Mouse (Mus musculus) thymus, postnatal 0 days (tissue): Measurements from ENCODE around the gene Adamts6. TPM values are rescaled to one million over a fixed set of nuclear protein-coding genes. Genes with fewer than 3 reads are reported as not detected.

Experiments used
- DNase-seq: peaks from one replicate; pipeline ENCODE4 v3.0.0-alpha.2; 2015; ENCODE audit warnings: low spot score
- polyA plus RNA-seq: library from polyadenylated mRNA; unstranded; fragments of >200 nt; fragmentation: Nextera tagmentation; extraction: Ambion mirVana; gene quantifications from 2 replicates; pipeline ENCODE4 v1.2.1, GENCODE M21; 2015

Gene Adamts6
- polyA plus RNA-seq, 1 experiment from 2014 or later, result 2.1 TPM

GRCm38 (mm10) chr13:104460287-104460686 is 172.7 kb downstream of the Adamts6 start:
- no peak for DNase-seq

- no peak for DNase-seq
Measured at GRCm38 (mm10) chr13:104468061-104468460, 180.4 kb downstream of the Adamts6 start.

DNA sequence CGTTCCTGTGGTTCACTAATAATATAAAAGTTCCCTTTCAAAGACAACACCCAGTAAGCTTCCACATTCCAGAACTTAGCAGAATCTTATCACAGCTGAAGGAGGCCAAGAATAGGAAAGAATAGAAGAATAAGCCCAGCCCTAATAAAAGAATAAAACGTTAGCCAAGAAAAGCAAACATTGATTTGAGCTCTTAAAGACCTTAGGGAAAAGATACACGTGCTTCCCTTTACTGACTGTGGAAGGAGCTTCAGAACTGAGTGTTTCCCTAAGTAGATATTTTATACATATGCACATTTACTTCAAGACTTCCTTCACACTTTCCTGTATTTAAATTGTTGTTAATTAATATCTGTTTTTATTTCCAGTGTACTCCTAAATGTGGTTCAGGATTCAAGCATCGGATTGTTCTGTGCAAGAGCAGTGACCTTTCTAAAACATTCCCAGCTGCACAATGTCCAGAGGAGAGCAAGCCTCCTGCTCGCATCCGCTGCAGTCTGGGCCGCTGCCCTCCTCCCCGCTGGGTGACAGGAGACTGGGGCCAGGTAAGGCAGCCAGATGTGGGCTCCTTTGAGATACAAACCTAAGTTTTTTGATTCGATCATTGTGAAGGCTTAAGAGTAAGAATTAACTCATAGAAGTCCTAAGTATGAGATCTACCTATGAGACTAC is 188.8 kb downstream of the Adamts6 start:
- DNase-seq, result no peak

DNA sequence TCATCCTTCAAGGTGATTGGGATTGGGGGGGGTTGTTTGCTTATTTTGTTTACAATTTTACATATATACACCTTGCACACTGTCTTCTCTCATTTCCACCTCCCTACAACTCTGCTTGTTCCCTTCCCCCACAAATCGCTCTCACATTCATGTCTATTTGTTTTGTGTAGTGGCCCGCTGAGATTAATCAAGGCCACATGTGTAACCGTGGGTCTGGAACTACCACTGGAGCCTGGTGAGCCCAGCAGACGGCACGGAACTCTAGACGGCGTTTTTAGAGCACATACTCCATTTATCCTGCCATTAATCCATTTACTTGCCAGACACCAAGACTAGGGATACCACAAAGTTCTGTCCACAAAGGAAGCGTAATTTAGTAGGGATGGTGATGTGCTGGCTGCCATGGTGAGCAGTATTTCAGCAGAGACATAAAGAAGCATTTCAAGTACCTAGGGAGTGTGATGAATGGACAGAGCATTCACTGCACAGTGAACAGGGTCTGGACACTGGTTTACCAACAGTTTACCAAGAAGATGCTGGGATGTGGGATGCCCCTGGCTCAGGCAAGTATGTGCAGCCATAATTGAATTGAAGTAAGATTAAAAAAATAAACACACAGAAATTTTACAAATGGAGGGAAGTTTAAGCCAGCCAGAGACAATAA is 194.9 kb downstream of the Adamts6 start:
- no peak for DNase-seq

- no peak for DNase-seq
Measured at GRCm38 (mm10) chr13:104483111-104483722, 195.6 kb downstream of the Adamts6 start.

DNA sequence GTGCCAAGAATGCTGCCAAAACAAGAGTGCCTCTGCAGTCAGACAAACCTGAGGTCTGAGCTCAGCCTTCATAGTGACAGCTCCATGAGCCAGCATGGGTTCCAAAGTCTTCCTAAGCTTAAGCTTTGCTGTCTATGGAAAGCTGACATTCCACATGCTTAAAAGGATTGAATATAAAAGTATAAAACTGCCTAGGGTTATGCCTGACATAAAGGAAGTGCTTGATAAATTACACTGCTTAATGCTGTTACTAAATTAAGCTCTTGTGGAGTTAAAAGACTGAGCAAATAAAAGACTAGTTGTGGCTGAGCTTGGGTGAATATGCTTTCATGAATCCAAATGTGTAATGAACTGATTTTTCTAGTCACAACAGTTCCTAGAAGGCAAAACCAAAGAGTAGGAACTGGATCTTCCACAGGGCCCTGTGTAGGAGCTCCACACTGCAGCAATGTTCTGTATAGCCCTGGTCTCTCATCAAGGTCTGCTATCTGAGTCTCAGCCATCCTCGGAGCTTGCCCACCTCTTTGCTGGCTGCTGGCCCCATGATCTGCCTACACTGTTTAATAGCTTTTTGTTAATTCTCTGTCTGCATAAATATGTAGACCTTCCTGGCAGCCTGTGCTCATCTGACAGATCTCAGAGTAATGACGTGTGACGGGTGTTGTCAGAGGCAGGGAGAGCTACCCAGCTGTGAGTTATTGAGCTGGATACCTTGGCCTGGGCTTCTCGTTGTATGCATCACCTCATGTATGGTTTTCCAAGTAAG is 203.6 kb downstream of the Adamts6 start:
- no peak for DNase-seq

DNA sequence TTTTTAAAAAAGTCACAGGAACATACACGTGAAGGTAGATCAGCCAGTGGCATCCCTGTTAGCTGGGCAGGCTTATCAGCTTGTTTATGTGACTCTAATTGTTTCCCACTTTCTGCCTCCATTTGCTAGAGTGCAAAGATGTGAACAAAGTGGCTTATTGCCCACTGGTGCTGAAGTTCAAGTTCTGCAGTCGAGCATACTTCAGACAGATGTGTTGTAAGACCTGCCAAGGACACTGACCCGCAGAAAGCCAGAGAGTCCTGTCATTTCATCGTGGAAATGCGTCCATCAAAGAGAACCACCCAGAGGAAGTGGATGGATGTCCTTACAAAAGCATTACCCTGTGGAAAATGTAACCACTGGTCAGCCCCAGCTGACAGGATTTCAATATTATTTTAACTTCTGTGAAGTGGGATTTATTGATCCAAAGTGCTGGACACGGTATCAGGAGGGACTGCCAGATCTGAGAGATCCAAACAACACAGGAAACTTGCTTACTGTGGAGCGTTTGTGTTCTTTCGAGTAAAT is 205.9 kb downstream of the Adamts6 start:
- no peak for DNase-seq

GRCm38 (mm10) chr13:104494200-104494873 is 206.7 kb downstream of the Adamts6 start:
- no peak for DNase-seq

- DNase-seq, result no peak
Measured at GRCm38 (mm10) chr13:104497592-104497991, 210.0 kb downstream of the Adamts6 start.

DNA sequence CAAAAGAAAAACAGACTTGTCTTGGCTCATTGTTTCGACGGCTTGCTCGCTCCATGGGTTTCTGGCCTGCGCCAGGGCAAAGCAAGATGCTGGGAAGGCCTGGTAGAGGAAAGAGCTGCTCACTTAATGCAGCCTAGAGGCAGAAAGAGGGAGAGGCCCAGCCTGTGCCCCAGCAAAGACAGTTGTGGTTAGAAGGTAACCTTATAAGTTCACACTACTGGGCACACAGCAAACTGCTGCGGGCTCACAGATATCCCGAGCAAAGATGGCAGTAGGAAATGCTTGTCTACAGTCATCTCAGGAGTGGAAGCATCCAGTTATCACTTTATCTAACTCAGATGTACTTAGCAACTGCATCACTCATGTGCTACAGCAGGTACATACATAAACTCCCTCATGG is 211.0 kb downstream of the Adamts6 start:
- no peak for DNase-seq

DNA sequence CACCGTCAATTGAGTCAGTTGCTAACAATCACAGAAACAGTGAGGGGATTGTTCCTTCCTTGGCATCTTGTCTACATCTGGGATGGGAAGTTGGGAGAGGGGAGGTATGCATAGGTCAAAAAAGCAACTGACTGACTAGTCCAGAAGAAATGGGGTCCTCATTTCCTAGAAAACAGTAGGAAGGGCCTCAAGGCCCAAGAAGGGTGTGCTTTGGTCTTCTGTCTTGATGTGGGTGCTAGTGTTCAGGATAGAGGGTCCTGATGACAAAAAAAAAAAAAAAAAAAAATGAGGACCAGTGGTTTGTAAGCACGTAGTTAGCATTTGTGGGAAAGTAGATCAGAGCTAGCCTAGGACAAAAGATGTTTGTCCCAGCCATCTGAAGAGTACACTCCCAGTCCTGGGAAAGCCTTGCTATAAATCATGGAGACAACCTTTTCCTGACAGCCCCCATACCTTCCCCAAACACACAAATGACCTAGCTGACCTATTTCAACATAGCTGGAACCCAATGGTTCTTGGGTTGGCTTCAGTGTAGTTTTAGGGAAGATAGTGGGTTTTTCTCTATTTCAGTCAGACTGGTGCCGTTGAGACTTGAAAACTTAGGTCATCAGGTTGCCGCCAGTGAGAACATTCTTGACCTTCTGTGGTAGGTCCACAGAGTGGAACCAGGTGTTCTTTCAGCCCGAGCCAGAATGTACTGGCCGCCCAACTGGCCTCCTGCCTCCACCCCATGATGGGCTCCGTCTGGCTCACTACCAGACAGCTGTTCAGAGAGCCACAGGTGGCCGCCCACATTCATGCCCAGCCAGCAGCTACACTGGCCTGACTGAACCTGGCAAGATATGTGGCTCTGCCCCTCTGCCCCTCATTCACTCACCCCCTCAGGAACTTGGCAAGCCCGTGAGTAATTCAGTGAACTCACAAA is 211.7 kb downstream of the Adamts6 start:
- DNase-seq, result no peak

- DNase-seq, result no peak
Measured at GRCm38 (mm10) chr13:104502406-104502805, 214.8 kb downstream of the Adamts6 start.

DNA sequence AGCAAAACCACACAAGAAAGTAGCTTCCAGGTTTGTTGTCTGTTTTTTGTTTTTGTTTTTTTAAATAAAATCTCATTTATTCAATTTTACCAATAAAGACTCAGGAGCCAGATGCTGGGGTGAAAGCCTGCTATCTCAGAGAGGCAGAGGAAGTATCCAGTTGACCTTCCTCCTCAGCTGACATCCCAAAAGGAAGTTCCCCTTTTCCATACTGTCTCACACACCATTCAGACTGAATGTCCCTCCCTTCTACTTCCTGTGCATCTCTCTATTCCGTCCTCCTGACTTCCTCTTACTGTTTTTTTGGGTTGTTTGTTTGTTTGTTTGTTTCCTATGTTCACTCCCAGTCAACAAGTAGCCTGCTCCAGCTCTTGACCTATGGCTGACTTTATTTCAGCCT is 216.4 kb downstream of the Adamts6 start:
- DNase-seq, result no peak

DNA sequence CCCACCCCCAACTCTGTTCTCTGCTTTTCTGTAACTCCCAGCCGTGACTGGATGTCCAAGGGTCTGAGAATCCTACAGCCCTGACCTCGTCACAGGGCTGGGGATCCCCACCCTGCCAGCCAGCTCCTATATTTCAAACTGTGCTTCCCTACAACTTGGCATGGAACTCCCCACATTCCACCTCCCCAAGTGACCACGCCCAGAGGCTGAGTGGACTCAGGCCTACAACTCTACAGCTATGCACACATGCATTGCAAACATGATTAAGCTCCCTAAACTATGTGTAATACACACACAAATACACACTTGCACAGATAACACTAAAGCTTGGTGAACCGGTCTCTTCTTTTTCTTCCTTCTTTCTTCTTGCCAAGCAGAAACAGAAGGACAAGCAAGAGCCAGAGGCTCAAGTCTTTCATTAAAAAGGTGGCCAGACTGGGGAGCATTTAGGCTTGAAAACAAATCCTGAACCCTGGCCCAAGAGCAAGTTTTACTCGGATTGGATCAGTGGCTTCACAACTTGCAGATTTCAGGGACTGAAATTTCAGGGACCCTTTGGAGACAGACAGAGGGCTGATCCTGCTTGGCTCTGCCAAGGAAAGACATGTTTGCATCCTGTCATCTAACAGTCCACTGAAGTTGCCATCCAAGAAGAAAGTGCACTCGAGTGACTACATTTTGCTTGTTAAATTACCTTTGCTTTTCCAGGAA is 218.7 kb downstream of the Adamts6 start:
- no peak for DNase-seq

DNA sequence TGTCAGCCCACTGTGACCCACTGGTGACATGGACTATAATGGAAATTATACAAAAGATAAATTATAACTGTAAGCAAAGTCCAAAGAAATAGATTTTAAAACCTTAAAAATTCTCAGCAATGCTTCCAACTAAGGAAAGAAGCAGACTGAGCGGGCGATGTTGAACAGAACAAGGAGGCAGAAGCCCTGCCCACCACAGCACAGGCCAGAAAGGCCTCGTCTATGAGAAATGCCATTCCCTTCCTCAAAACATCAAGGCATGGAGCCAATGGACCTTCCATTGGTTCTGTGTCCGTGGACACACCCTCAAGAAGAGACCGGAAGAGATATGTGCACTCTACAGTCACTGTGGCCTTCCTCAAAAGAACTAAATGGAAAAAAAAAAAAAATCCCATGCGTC is 220.0 kb downstream of the Adamts6 start:
- DNase-seq, result no peak

DNA sequence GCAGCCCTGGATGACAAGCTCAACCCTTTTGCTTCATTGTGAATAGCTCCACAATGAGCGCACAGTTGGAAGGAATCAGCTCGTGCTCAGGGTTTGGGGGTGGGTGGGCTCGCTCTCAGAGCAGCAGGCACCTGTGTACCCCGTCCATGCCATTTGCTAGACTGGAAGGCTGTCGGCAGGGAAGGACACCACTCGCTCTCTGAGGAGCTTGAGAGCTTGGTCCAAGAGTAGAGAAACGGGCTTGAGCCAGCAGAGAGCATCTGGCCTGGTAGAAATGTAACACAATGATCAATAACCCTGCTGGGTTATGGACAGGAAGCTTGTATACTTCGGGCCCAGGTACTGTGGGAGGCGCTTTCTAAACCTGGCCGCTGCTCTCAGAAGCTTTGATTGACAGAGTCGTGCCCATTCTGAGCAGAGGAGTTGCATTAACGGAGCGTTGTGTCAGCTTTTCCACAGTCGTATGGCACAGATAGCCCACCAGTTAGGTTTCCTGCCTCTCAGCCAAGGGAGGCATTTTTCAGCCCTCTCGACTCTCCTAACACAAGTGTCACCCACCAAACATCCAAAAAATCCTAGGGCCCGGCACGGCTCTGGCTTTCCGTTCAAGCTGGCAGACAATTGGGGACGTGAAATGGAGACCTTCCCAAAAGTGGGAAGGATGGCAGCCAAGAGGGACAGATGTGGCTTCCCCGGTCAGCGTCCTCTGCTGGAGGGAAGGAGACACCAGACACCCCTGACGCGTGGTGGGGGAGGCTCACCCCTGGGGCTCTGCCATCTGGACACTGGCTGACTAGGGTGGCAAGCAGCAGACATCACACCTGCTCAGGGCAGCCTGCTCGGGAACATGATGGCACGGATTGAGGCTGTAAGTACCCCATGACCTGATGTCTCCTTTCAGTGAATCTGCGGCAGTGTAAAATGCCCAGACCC is 222.2 kb downstream of the Adamts6 start:
- DNase-seq, result no peak

GRCm38 (mm10) chr13:104510766-104511165 is 223.1 kb downstream of the Adamts6 start:
- no peak for DNase-seq

DNA sequence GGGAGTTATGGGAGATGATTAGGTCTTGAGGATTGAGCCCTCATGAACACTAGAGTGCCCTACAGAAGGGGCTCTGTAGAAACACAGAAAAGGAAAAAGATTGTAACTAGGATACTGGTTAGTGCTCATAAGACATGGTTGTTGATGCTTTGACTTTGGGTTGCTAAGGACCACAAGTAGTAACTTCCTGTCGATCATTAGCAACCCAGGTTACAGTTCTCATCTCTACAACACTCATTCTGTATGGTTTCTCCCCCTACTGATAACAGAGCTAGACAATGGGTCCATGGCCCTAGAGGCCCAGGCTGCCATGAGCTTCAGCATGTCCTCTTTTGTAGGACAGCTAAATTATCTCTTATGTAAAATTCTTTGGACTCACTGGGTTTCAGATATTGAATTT is 227.4 kb downstream of the Adamts6 start:
- DNase-seq, result no peak
